Mouse (Mus musculus): ENCODE data around the gene Rras. TPM values are rescaled to one million over a fixed set of nuclear protein-coding genes. Genes with fewer than 3 reads are reported as not detected.
A peak's percentile ranks its signal among the peaks of the same experiment; 100 is the strongest.

Gene Rras
- polyA plus RNA-seq (2016; fragmentation: Nextera tagmentation; extraction: Ambion mirVana): 15.6 and 18.3 TPM in 2 replicates

DNA sequence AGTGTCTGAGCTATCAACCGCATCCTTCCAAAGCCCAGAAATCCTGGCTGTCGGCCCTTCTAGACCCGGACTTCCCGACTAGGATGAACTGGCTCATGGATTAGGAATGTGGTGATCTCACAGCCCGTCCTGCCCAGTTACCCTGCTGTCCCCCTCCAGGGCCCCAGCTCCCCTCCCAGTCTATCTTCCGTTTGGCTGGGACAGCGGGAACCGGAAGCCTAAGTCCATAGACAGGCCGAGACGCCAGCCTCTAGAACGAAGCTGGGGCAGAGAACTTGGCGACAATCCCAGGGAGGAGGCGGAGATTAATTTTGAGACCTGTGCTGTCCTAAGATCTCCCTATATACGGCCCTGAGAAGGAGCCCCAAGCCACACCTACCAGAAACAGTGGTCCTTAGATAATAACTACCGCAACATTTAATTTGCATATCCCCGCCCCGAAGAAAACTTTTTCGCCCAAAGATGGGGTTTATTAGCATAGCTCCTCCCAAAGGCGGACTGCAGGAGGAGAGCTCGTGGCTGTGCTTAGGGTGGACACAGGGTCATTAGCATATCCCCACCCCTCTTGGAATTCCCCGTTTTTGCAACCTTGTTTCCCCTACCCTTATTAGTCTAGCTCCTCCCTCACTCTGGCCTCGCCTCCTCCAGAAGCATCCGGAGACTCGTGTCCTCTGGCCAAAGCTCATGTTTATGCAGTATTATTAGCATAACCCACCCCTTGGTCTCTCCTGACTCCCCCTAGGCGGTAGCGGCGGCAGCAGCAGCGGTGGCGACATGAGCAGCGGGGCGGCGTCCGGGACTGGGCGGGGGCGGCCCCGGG, at the start of gene Rras:
Rras (plus strand) TSS at position 720 of the 820 bp plus-strand sequence.
- WGBS: under 1% methylated on average over 36 of the region's 36 CpGs
- H3K9me3 ChIP-seq (replicated peaks): no peaks in the 10 kb centered on the region
- peaks cover 5% of the 10 kb centered on the region; the same call in 1 of the 2 replicates for H3K27me3 ChIP-seq (ENCODE audit: low read depth, poor library complexity, severe bottlenecking)
- H3K27ac ChIP-seq: peak within 1 kb of the TSS; percentile 96
- H3K4me1 ChIP-seq: peaks cover 56% of the 10 kb centered on the region
- DNase-seq (ENCODE audit: low spot score): peak; percentile 83
- peak within 1 kb of the TSS; percentile 99 for H3K4me3 ChIP-seq
- H3K36me3 ChIP-seq: peaks cover 17% of the 10 kb centered on the region

DNA sequence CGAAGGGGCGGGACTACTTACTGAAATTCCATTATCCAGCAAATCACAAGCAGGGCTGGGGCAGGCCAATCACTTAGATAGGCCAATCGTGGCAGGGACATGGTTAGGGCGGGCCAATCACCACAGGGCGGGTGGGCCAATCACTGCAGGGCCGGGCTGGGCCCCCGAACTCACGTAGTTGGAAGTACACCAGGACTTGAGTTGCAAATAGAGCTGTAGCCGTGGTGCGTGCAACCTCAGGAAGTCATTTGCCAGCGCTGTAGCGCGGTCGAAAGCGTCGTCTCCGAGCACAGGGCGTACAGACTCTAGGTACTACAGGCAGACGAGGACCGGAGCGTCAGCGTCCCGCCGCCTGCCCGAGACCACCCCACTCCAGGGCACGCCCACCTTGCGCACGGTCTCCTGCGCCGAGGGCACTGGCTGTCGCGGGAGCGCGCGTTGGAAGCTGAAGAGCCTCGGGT, 47.5 kb upstream of the Rras start:
- no peaks in the 10 kb centered on the region for H3K9me3 ChIP-seq (replicated peaks)
- peaks cover 44% of the 10 kb centered on the region for H3K4me1 ChIP-seq
- H3K36me3 ChIP-seq: peaks cover 14% of the 10 kb centered on the region
- peak overlapping the region; percentile 71 for H3K4me3 ChIP-seq
- no peaks in the 10 kb centered on the region for H3K27me3 ChIP-seq (ENCODE audit: low read depth, poor library complexity, severe bottlenecking)
- WGBS: under 1% methylated on average over 36 of the region's 36 CpGs
- peak; percentile 90 for DNase-seq (ENCODE audit: low spot score)
- H3K27ac ChIP-seq: peak overlapping the region; percentile 92

DNA sequence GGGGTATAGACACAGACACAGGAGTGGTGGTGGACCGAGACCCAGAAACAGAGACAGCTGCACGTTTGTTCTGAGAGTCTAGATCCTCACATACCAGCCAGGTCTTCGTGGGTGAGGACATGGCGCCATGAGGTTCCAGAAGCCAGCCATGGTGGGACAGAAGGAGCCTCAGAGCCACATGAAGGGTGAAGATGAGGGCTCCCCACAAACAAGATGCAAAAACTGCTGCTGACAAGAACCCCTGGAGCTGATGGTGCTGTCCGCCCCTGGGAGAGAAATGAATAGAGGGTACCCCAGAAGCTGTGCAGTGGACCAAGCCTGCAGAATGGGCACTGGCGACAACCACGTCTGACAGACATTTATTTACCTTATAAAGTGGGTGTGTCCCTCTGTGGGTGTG, 46.6 kb upstream of the Rras start:
- no peaks in the 10 kb centered on the region for H3K27me3 ChIP-seq (ENCODE audit: low read depth, poor library complexity, severe bottlenecking)
- H3K4me3 ChIP-seq: peak overlapping the region; percentile 71
- peaks cover 45% of the 10 kb centered on the region for H3K4me1 ChIP-seq
- H3K27ac ChIP-seq: peak overlapping the region; percentile 92
- H3K9me3 ChIP-seq (replicated peaks): no peaks in the 10 kb centered on the region
- no peak for DNase-seq (ENCODE audit: low spot score)
- 74% methylated on average over 7 of the region's 7 CpGs for WGBS
- peaks cover 16% of the 10 kb centered on the region for H3K36me3 ChIP-seq

DNA sequence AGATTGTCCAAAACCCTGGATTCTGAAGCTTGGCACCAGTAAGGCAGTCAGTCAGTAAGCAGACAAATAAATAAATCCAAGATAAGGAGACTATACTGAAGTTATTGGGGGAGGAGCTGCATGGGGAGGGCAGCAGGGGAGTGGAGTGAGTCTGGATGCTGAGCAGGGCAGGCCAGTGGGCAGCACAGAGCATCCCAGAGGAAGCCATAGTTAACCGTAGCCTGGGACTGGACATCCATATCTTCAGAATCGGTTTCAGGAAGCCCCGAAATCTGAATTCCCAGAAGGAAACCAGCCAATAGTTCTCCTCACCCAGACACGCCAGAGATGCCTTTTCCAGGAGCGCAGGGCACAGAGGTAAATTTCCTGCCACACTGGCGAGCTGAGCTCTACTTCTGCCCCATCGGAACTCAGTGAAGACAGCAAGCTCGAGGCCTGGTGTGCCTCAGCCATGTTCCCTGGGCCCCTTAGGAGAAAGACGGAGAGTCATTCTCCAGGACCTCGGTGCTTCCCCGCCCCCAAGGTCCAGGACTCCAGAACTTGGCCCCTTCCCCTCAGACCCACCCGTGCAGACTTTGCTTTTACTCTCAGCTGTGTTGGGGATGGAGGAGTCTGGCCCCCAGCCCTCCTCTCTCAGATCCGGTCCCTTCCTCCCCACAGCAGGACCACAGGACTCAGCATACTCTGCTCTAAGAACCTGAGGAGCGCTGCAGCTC, 44.2 kb upstream of the Rras start:
- peak overlapping the region; percentile 84 for H3K27ac ChIP-seq
- no peaks in the 10 kb centered on the region for H3K9me3 ChIP-seq (replicated peaks)
- H3K4me1 ChIP-seq: peaks cover 45% of the 10 kb centered on the region
- no peak for DNase-seq (ENCODE audit: low spot score)
- H3K36me3 ChIP-seq: peaks cover 35% of the 10 kb centered on the region
- WGBS: 50% methylated on average over 14 of the region's 14 CpGs
- H3K4me3 ChIP-seq: peak overlapping the region; percentile 59
- no peaks in the 10 kb centered on the region for H3K27me3 ChIP-seq (ENCODE audit: low read depth, poor library complexity, severe bottlenecking)

DNA sequence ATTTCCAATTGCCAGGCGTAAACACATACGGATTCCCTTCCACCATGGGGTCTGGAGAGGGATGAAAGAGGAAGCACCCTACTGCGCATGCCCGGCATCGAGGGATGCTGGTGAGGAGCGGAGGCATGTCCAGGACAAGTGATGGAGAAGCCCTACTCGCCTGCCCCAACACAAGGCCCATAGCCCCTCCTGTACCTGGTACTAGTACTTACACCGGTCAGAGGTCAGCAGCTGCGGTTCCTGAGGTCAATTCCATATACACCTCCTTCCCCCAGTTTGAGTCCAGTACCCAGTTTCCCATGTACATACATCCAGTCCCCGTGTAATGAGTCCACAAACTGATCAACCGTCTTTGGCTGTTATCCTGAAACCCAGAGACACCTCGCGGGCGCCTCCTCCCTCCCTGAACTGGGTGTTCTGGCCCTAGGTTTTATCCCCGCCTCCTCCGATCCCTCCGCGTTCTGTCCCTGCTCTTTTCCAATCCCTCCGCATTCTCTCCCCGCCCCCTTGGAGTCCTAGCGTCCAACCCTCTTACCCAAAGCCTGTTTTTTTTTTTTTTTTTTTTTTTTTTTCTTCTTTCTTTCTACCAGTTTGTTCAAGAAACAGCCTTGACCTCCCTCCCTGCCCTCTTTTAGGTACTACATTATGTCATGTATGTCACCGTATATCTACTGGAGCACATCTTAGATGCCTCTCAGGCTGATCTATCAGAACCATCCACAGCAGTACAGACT, 43.2 kb upstream of the Rras start, which contains the start of gene Cpt1c:
Cpt1c (minus strand) TSS at position 469 of the 734 bp plus-strand sequence.
- Histone ChIP-seq H3K4me1 (peaks cover 45% of the 10 kb centered on the region), H3K27ac (peak within 1 kb of the TSS; percentile 84), H3K36me3 (peaks cover 44% of the 10 kb centered on the region), H3K4me3 (peak within 1 kb of the TSS; percentile 59), H3K27me3 (ENCODE audit: low read depth, poor library complexity, severe bottlenecking) (no peaks in the 10 kb centered on the region), H3K9me3 (replicated peaks) (no peaks in the 10 kb centered on the region)
- peak; percentile 88 for DNase-seq (ENCODE audit: low spot score)
- 2% methylated on average over 22 of the region's 22 CpGs for WGBS

DNA sequence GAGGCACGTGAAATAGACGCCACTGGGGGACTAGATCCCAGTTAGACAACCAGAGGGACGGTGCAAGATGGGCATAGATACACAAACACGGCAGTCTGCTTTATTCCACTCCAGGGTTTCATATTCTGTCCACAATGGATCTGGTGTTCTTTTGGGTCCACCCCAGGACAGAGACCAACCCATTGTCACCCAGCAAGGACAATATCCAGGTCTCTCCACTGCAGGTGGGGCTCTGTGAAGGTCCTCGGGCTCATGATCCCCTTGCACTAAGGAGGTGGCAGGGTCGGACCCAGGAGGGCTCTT, 42.7 kb upstream of the Rras start:
- Histone ChIP-seq H3K4me1 (peaks cover 39% of the 10 kb centered on the region), H3K36me3 (peaks cover 50% of the 10 kb centered on the region), H3K27me3 (ENCODE audit: low read depth, poor library complexity, severe bottlenecking) (no peaks in the 10 kb centered on the region), H3K9me3 (replicated peaks) (no peaks in the 10 kb centered on the region), H3K4me3 (peak overlapping the region; percentile 59), H3K27ac (no peak overlapping the region)
- WGBS: 25% methylated on average over 6 of the region's 6 CpGs
- DNase-seq (ENCODE audit: low spot score): no peak

DNA sequence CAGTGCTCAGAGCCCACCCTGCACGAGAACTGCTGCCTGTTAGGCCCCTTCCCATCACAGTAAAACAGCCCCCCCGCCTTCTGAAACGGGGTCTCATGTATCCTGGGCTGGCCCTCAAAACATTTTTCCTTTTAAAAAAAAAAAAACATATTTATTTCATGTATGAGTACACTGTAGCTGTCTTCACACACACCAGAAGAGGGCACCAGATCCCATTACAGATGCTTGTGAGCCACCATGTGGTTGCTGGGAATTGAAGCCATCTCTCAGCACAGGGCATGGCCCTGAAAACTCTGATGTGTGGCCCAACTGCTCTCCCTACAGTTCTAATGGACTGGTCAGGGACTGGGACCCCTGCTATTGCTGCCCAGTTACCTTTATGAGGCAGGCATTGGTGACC, 39.5 kb upstream of the Rras start:
- no peak for DNase-seq (ENCODE audit: low spot score)
- Histone ChIP-seq H3K27me3 (ENCODE audit: low read depth, poor library complexity, severe bottlenecking) (no peaks in the 10 kb centered on the region), H3K4me1 (peaks cover 22% of the 10 kb centered on the region), H3K4me3 (no peak overlapping the region), H3K9me3 (replicated peaks) (no peaks in the 10 kb centered on the region), H3K27ac (no peak overlapping the region), H3K36me3 (peaks cover 81% of the 10 kb centered on the region)
- WGBS: 93% methylated on average over 3 of the region's 3 CpGs

DNA sequence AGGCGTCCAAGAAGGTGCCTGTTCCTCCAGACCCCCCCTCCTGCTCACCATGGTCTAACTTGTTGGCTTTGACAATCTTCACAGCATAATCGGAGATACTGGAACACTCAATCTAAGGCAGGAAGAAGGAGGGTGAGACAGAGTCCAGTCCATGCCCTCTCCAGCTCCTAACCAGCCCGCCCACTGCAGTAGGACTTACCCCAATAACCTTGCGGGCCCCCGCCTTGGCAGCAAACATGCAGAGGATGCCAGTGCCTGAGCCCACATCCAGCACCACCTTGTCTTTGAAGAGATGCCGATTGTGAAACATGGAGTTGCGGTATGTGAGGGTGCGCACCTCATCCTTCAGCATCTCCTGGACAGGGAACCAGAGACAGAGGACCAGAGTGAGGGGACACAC, 36.2 kb upstream of the Rras start:
- no peak for DNase-seq (ENCODE audit: low spot score)
- no peaks in the 10 kb centered on the region for H3K27me3 ChIP-seq (ENCODE audit: low read depth, poor library complexity, severe bottlenecking)
- H3K4me1 ChIP-seq: peaks cover 26% of the 10 kb centered on the region
- 91% methylated on average over 8 of the region's 8 CpGs for WGBS
- no peak overlapping the region for H3K27ac ChIP-seq
- H3K4me3 ChIP-seq: peak overlapping the region; percentile 19; the same call in 1 of the 2 replicates
- no peaks in the 10 kb centered on the region for H3K9me3 ChIP-seq (replicated peaks)
- peaks cover 83% of the 10 kb centered on the region for H3K36me3 ChIP-seq

DNA sequence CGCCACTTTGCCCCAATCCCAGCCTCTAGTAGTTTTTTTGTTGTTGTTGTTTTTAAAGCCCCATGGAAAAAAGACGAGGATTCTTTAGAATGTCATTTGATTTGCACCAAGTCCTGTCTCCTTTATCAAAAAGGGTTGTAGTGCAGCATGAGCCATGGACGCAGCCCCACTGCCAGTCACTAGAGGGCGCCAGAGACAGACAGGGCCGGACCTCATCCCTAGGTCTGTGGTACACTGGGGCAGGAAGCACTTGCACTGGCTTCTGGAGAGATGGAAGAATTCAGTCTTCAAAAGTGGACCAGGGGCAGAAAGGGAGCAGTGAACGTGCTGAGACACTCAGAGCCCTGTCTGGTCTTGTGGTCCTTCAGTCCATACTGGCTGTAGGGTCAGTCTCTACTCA, 34.7 kb upstream of the Rras start:
- peaks cover 69% of the 10 kb centered on the region for H3K36me3 ChIP-seq
- no peak overlapping the region for H3K27ac ChIP-seq
- WGBS: 50% methylated on average over 6 of the region's 6 CpGs
- peaks cover 30% of the 10 kb centered on the region for H3K4me1 ChIP-seq
- DNase-seq (ENCODE audit: low spot score): peak; percentile 90
- H3K9me3 ChIP-seq (replicated peaks): no peaks in the 10 kb centered on the region
- peak overlapping the region; percentile 80 for H3K4me3 ChIP-seq
- no peaks in the 10 kb centered on the region for H3K27me3 ChIP-seq (ENCODE audit: low read depth, poor library complexity, severe bottlenecking)

DNA sequence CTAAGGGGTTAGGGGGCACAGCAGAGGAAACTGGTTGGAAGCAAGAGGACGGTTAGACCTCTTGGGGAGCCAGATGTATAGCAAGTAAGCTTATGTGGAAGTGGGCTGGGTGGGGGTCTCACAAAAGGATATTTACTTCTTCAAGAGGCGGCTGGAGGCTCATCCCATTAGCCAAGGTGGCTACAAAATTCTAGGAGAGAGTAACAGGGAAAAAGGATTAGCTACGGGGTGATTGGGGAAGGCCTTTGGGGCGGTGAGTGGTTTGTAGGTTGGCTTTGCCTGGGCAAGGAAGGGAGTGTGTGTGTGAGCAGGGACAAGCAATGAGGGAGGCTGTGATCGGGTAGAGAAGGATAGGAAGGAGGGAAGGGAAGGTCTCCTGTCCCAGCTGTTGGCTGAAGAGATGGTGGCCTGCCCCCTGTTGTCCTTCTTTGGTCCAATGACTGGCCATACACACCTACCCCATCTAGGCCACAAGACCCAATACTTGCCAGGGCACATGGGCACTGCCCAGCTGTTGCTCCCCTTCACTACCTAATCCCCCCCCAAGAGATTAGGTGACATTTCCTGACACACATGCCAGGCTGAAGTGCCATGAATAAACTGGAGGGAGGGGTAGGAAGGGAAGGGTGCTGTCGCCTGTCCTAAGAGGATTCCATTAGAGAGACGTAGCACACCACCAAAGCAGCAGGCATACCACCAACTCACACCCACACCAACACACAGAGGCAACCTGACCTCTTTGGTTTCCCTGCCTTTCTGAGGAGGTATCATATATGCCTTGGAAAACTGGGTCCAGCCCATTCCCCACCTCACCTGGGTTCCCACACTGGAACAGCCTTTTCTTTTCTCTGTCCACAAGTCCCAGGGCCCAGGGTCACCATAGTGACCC, 33.6 kb upstream of the Rras start:
- DNase-seq (ENCODE audit: low spot score): no peak
- H3K9me3 ChIP-seq (replicated peaks): no peaks in the 10 kb centered on the region
- 84% methylated on average over 7 of the region's 7 CpGs for WGBS
- H3K4me3 ChIP-seq: peak overlapping the region; percentile 80
- peaks cover 66% of the 10 kb centered on the region for H3K36me3 ChIP-seq
- H3K4me1 ChIP-seq: peaks cover 36% of the 10 kb centered on the region
- no peak overlapping the region for H3K27ac ChIP-seq
- H3K27me3 ChIP-seq (ENCODE audit: low read depth, poor library complexity, severe bottlenecking): no peaks in the 10 kb centered on the region

DNA sequence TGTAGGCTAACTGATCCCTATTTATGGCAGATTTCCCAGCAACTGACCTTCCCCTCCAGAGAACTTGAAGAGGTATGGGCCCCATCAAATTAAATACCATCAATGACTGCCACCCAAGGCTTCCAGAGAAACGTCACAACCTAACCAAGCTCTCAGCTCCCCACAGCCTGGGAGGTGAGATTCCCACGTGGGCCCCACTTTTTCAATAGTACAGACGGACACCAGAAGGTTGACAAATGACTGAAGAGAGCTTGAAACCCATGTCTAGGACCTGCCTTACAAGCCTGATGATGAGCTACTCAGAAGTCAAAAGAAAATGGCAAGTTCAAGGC, 33.0 kb upstream of the Rras start:
- no peaks in the 10 kb centered on the region for H3K9me3 ChIP-seq (replicated peaks)
- DNase-seq (ENCODE audit: low spot score): no peak
- H3K27me3 ChIP-seq (ENCODE audit: low read depth, poor library complexity, severe bottlenecking): no peaks in the 10 kb centered on the region
- H3K4me1 ChIP-seq: peaks cover 37% of the 10 kb centered on the region
- H3K27ac ChIP-seq: 0 out of 2 replicates have a peak overlapping the region, but pooled peaks have one; percentile 19
- peak overlapping the region; percentile 80 for H3K4me3 ChIP-seq
- 57% methylated on average over 3 of the region's 3 CpGs for WGBS
- peaks cover 66% of the 10 kb centered on the region for H3K36me3 ChIP-seq

DNA sequence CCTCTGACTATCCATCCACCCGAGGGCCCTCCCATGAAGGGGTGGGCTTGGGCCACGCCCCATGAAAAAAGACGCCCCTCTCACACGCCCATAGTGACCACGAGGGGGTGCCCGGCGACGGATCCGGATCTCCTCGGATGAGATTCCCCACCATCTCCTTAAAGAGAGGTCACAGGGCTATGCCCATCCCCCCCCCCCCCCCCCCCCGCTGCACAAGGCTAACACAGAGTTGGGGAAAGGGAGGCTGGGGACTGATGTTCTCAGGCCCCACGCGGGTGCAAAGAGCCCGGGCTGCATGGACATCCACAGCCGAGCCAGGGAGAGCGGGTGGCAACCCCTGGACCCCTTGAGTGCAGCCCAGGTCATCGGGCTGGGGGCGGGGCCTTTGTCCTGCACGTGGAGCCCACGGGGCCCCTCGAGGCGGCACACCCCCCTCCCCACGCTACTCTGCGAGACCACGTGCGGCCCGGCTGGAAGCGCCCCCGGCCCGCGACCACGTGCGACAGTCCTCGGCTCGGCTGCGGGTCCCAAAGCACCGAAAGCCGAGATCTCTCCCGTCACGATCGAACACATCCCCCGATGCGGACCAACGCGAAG, 32.1 kb upstream of the Rras start:
- H3K9me3 ChIP-seq (replicated peaks): no peaks in the 10 kb centered on the region
- DNase-seq (ENCODE audit: low spot score): peak; percentile 87
- WGBS: under 1% methylated on average over 44 of the region's 45 CpGs
- H3K4me3 ChIP-seq: peak overlapping the region; percentile 80
- peak overlapping the region; percentile 99 for H3K27ac ChIP-seq
- no peaks in the 10 kb centered on the region for H3K27me3 ChIP-seq (ENCODE audit: low read depth, poor library complexity, severe bottlenecking)
- H3K4me1 ChIP-seq: peaks cover 37% of the 10 kb centered on the region
- H3K36me3 ChIP-seq: peaks cover 66% of the 10 kb centered on the region

Data from limb, embryonic 10.5 days (tissue).